Mouse (Mus musculus) cortical plate, adult 2 months (tissue): ENCODE measurements around the gene Mpeg1.

Experiments
- CTCF ChIP-seq: fragments of 200-500 bp; IDR thresholded peaks from 2 replicates; pipeline ENCODE4 v1.5.1; 2011; ENCODE audit warnings: mild to moderate bottlenecking, control low read depth, low read length; ENCODE audit not compliant: insufficient read depth; ENCODE audit errors: extremely low read depth
- POLR2A ChIP-seq: fragments of 200-500 bp; IDR thresholded peaks from 2 replicates; pipeline ENCODE4 v1.6.1; 2011; ENCODE audit warnings: mild to moderate bottlenecking, low read length, control low read depth; ENCODE audit not compliant: insufficient read depth; ENCODE audit errors: extremely low read depth

DNA sequence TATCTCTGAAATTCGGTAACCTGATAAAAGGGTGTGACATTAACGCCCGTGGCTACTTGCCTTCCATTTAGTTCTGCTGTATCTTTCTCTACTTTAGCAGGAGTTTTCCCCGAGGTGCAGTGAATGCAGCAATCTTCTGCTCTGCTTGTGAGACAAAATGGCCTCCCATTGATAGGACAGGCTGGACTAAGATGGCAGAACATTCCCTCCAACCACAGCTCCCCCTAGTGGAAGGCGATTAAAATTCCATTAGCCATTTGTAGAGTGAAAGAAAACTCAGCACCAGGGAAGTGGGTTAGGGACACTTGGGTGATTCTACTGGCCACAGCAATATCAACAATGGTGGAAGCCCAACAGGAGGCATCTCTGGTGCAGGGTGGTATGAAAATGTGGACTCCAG is 6.9 kb downstream of the Mpeg1 start:
- TF ChIP-seq CTCF (no peak), POLR2A (no peak)
